Mouse (Mus musculus) bone marrow, adult 2 months (tissue): ENCODE data around the gene Snx5. TPM values are rescaled to one million over a fixed set of nuclear protein-coding genes. Genes with fewer than 3 reads are reported as not detected.
A peak's percentile ranks its signal among the peaks of the same experiment; 100 is the strongest.

Experiments used
- H3K27ac ChIP-seq: fragments of 200-500 bp; 2 replicates; pipeline ENCODE4 v1.5.1; 2012; ENCODE audit warnings: low read depth, mild to moderate bottlenecking, control low read depth, inconsistent platforms, low read length; ENCODE audit not compliant: control insufficient read depth, poor library complexity, insufficient read depth
- H3K4me1 ChIP-seq: fragments of 200-500 bp; 2 replicates; pipeline ENCODE4 v1.6.1; 2011; ENCODE audit warnings: low read length; ENCODE audit not compliant: control insufficient read depth, insufficient read depth
- H3K4me3 ChIP-seq: fragments of 200-500 bp; replicated peaks from 2 replicates; pipeline ENCODE3; 2011; ENCODE audit warnings: mild to moderate bottlenecking, low read depth, low read length, control low read depth; ENCODE audit not compliant: control insufficient read depth
- CTCF ChIP-seq: fragments of 200-500 bp; IDR thresholded peaks from 2 replicates; pipeline ENCODE4 v1.5.1; 2011; ENCODE audit warnings: low read length, control low read depth; ENCODE audit not compliant: control insufficient read depth, insufficient read depth
- POLR2A ChIP-seq: fragments of 200-500 bp; IDR thresholded peaks from 2 replicates; pipeline ENCODE4 v1.6.1; 2011; ENCODE audit warnings: low read depth, mild to moderate bottlenecking, control low read depth, low read length, borderline replicate concordance; ENCODE audit not compliant: control insufficient read depth
- WGBS: fragments of 180-500 bp; shearing (Covaris S2); methylation state at CpG from one replicate; pipeline ENCODE4 v1.1.7; 2018; 5-methylcytosine and 5-hydroxymethylcytosine counted together
- polyA plus RNA-seq: library from polyadenylated mRNA; stranded (reverse); fragments of >200 nt; gene quantifications from 2 replicates; pipeline ENCODE4 v1.2.4, GENCODE M21; 2011; ENCODE audit warnings: low replicate concordance; ENCODE audit not compliant: missing spikeins, insufficient read depth, insufficient read length

The Snx5 gene
- polyA plus RNA-seq, 1 experiment, result 274 TPM

GRCm38 (mm10) chr2:144239318-144239717, 31.4 kb downstream of the Snx5 start:
- Histone ChIP-seq H3K27ac (peak overlapping the region; percentile 0; the same call in 1 of the 2 replicates), H3K4me1 (peaks cover 7% of the 10 kb centered on the region), H3K4me3 (no peak overlapping the region)
- 64% methylated on average over 2 of the region's 2 CpGs for WGBS
- TF ChIP-seq CTCF (no peak), POLR2A (no peak)

- 87% methylated on average over 6 of the region's 6 CpGs for WGBS
- Histone ChIP-seq H3K4me1 (peaks cover 7% of the 10 kb centered on the region), H3K4me3 (no peak overlapping the region), H3K27ac (no peak overlapping the region)
- no peak for TF ChIP-seq POLR2A
- no peak for TF ChIP-seq CTCF
These were observed 32.4 kb downstream of the Snx5 start for GRCm38 (mm10) chr2:144238341-144238740.

- Histone ChIP-seq H3K4me1 (peaks cover 7% of the 10 kb centered on the region), H3K27ac (no peak overlapping the region), H3K4me3 (no peak overlapping the region)
- TF ChIP-seq CTCF (no peak), POLR2A (no peak)
- 64% methylated on average over 9 of the region's 9 CpGs for WGBS
These were observed 33.7 kb downstream of the Snx5 start for GRCm38 (mm10) chr2:144236791-144237584.

GRCm38 (mm10) chr2:144235776-144236175, 34.9 kb downstream of the Snx5 start:
- WGBS, result 81% methylated on average over 3 of the region's 3 CpGs
- TF ChIP-seq CTCF, result no peak
- no peak for TF ChIP-seq POLR2A
- Histone ChIP-seq H3K4me1 (peaks cover 11% of the 10 kb centered on the region), H3K4me3 (no peak overlapping the region), H3K27ac (no peak overlapping the region)

GRCm38 (mm10) chr2:144233534-144233933, 37.2 kb downstream of the Snx5 start:
- WGBS, result 65% methylated on average over 3 of the region's 3 CpGs
- TF ChIP-seq POLR2A, result no peak
- TF ChIP-seq CTCF, result no peak
- peaks cover 8% of the 10 kb centered on the region for H3K4me1 ChIP-seq
- H3K4me3 ChIP-seq, result no peak overlapping the region
- peak overlapping the region; percentile 76; the same call in 1 of the 2 replicates for H3K27ac ChIP-seq

GRCm38 (mm10) chr2:144231115-144231514, 39.6 kb downstream of the Snx5 start:
- 1% methylated on average over 5 of the region's 5 CpGs for WGBS

GRCm38 (mm10) chr2:144230498-144230897, 40.2 kb downstream of the Snx5 start:
- 7% methylated on average over 7 of the region's 7 CpGs for WGBS
- H3K27ac ChIP-seq, result peak overlapping the region; percentile 78
- TF ChIP-seq CTCF (no peak), POLR2A (no peak)
- H3K4me1 ChIP-seq, result peaks cover 3% of the 10 kb centered on the region; the same call in 1 of the 2 replicates
- H3K4me3 ChIP-seq, result no peak overlapping the region

More at GRCm38 (mm10) chr2:144231115-144231514, 39.6 kb downstream of the Snx5 start:
- TF ChIP-seq CTCF (no peak), POLR2A (no peak)
- peak overlapping the region; percentile 78; the same call in 1 of the 2 replicates for H3K27ac ChIP-seq
- peaks cover 3% of the 10 kb centered on the region; the same call in 1 of the 2 replicates for H3K4me1 ChIP-seq
- H3K4me3 ChIP-seq, result no peak overlapping the region

DNA sequence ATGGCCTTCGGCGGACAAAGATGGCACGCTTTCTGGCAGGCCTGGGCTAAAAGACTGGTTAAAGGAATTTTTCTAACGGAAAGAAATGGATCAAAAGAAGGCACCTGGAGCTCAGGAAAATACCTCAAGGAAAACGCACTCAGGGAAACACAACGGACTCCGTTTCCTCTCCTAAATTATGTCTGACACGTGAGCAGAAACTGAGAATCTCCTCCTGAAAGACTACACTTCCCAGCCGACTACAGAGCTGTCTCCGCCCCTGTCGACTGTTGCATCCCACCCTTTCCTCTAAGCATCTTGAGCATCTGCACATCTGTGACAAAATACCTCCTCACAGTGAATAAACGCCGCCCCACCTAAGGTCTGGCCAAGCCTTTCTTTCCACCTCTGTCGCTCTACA, 41.1 kb downstream of the Snx5 start:
- H3K4me3 ChIP-seq, result no peak overlapping the region
- TF ChIP-seq POLR2A (no peak), CTCF (no peak)
- H3K4me1 ChIP-seq, result peaks cover 3% of the 10 kb centered on the region; the same call in 1 of the 2 replicates
- H3K27ac ChIP-seq, result 0 out of 2 replicates have a peak overlapping the region, but pooled peaks have one; percentile 37
- 55% methylated on average over 14 of the region's 14 CpGs for WGBS
